Mouse (Mus musculus) gastrocnemius, postnatal 10 days (tissue): ENCODE data around the gene Mms22l. TPM values are rescaled to one million over a fixed set of nuclear protein-coding genes. Genes with fewer than 3 reads are reported as not detected.
"Not testable (repeated sequence)": the region's sequence is repeated elsewhere in the genome, so short reads cannot be mapped to it uniquely, and the experiment has no call there.

Experiments used
- DNase-seq: peaks from one replicate; pipeline ENCODE4 v3.0.0; 2021; ENCODE audit warnings: mixed read lengths
- long read RNA-seq, 2 experiments: library from polyadenylated mRNA; stranded (forward); transcript quantifications; one replicate each; pipeline ENCODE4 v2.0.0; 2021
- total RNA-seq, 2 experiments: library from RNA; stranded (reverse); gene quantifications; 2 replicates each; pipeline ENCODE4 v1.2.3; 2021

Mms22l gene
- 1 to 10 TPM; 3.0 to 4.2 TPM for total RNA-seq
- long read RNA-seq, experiment 1, partial matches to known transcripts: 0 of 3 reads
- long read RNA-seq, experiment 1, other reads (novel, unspliced or antisense): 3 of 3 reads
- long read RNA-seq, experiment 2, partial matches to known transcripts: 0 of 3 reads
- long read RNA-seq, experiment 2, other reads (novel, unspliced or antisense): 1 of 3 reads

DNA sequence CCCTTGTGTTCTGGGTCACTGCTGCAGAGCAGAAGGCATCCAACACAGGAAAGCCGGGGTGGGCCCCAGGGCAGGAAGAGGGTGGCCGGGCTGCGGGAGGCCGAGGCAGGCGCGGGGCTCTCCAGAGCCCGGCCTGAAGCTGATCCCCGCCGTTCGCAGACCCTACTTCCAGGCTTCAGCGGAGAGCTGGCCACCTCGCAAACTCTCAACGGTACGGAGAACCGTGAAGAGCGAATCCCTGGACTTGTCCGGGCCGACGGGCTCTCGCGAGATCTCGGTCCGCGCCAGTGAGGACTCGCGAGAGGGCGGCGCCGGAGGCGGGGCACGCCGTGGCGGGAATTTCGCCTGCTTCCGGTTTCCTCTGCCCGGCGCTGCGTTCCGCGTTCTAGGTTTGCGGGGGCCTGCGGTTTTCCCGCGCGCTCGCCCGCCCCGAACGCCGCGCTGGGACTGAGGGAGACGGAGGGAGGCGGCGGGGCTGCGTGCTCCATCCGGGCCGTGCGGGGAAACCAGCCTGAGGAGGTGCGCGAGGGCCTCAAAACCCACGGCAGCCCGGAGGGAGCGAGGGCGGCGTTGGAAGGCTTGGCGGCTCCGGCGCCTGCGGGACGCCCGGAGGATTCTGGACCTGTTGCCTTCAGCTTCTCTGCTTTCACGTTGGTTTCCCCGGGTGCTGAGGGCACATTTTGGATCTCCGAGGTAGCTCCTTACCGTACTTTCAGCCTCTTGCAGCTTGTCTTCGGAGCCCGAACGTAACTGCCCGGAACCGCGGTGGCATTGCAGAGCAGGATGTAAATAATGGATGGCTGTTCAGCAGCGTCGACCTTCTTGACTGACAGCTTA is at the start of gene Mms22l:
Gene Mms22l (plus strand): TSS at position 336 of the 837 bp plus-strand sequence.
- DNase-seq: peak; percentile 97

DNA sequence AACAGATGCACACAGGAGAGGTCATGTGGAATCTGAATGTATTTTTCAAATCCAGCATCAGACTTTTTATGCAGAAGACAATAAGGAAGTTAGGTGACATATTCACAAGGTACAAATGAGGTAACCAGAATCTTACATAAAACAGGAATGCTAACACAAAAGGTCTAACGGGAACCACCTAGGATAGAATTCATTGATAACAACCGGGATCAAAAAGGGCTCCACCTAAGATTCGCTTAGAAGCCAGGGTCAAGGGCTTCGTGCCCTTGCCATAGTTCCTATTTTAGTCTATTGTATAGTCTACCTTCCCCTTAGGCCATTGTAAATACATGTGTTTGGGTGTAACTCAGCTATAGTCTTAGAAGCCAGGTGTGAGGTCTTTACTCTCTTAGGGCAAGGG is 12.2 kb upstream of the Mms22l start:
- not testable (repeated sequence) for DNase-seq

DNA sequence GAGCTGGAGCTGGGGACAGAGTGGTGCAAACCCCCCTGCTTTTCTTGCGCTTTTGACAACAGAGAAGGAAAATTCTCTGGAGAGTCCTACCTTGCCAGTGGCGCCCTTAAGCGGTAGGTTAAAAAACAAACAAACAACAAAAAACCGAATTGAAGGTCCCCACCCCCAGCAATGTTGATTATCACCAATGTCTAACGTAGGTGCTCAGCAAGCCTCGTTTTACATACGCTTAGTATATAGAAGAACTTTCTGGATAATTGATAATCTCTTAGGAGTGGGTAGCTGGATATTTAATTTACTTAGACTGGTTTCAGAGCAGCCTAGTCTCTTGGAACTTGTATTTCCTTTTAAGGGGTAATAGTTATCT is 685 bp downstream of the Mms22l start:
- no peak for DNase-seq

DNA sequence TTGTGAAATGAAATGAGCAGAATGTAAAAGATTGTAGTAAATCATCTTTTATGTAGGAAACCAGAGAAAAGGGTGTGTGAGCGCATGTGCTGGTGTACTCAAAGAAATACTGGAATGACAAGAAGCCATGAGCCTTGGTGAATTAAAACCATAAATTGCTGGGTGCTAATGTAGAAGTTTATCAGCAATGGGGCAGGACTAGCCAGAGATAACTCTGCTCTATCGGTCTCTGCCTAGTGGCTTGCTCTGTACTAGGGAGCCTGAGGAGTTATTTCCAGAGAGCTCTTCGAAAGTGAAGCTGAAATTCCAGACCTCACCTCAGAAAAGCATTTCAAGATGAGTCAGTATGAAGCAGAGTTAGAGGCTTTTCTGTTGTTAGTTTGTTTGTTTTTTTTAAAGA is 12.9 kb downstream of the Mms22l start:
- no peak for DNase-seq

DNA sequence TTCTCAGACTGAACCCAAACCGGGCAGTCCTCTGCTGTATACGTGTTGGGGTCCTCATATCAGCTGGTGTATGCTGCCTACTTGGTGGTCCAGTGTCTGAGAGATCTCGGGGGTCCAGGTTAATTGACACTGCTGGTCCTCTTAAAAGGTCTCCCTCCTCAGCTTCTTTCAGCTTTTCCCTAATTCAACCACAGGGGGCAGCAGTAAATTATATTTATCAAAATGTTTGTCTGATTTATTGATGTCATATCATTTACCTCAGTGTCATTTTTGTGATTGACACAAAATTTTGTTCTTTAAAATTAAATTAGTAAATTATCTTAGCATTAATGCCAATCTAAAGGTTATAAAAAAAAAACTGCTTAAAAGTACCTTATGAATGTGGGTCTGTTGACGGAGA is 40.7 kb downstream of the Mms22l start:
- no peak for DNase-seq

DNA sequence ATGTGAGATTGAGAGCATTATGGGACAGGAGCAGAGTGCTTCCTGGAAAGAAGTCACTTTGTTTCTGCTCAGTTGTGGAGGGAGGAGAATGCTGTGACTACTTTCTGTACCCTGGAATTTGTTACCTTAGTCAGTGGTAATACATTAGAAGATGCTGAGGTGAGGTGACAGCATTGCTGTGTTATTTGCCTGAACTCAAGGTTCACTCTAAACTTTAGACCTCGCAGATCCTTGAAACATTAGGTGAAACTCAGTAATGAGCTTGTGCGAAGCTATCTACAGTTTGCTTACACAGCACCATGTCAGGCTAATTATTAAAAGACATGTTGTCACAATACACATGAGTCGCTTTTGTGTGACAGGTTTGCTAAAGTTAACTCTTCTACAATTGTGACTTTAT is 47.2 kb downstream of the Mms22l start:
- DNase-seq: no peak

DNA sequence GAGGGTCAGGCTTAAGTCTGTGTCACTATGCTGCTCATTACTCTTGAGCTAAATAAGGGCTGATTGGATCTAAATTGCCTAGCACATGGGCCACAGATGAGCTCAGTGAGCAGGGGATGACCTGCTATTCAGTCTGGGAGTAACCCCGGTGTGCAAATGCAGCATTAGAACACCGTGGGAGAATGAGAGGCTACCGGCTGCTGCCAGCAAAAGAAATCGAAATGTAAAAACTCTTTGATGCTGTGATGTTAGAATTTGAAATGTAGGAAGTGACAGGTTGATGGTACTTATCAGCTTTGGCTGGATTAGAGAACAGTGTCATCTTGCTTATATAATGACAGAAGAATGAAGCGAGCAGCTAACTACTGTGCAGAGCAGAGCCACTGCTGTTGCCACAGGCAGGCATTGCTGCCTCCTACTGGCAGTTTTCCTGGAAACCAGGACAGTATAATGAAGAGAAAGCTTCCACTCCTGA is 48.5 kb downstream of the Mms22l start:
- DNase-seq: no peak

DNA sequence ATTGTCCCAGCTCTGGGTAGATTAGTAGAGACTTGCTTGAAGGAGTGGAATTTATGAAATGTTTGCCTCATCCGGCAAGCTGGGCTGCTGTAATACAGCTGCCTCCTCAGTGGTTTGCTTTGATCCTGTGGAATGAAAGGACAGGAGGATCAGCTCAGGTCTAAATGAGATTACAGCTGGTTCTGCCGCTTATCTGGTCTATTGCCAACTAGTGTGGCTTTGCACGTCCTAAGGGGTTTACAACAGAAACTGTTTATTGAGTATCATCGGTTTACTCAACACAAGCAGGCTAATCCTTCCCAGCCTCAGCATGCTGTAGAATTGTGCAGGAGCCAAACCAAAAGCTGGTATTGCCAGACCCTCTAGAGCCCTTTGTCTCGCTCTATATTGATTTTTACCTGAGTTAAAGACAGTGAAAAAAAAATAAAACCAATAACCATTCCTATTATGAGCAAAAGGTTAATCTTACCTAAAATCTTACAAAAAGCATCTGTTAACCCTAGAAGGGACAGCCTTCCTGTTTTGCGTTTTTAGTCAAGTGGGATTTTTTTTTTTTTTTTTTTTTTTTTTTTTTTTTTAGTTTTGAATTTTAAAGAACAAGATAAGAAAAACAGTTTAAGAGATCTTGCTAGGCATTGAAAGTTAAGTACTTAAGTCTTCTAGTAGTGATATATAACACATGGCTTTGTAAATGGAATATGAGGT is 60.0 kb downstream of the Mms22l start:
- DNase-seq: no peak

DNA sequence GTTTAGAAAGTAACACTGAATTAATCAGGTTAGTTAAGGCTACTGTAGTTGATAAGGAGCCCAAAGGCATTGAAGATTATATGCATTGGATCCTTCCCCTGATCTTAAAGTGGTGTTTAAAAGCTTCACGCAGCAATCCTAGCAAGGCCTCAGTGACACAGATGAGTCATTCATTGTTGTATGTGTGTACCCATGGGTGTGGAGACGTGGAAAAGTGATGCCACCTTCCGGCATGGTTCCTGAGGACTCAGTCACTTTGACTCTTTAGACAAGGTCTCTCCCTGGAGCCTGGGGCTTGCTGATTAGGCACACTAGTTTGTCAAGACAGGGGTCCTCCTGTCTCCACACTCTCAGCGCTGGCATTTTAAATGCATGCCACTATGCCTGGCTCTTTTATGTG is 60.9 kb downstream of the Mms22l start:
- DNase-seq: no peak

DNA sequence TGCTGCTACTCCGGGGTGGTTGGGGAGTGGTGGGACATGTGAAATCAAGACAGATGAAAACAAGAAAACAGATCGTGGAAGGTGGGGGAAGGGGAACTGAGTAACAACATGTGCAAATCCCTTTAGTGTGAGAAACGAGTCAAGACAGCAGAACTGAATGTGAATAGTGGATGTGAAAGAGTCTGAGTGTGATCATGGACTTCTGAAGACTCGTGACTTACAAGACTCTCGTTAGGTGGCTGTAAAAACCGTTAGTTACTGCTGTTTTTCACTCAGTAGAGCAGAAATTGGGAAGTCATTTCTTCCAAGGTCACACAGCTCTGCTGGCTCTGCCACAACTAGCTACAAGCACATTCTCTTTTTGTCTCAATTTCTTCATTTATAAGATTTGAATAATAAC is 71.8 kb downstream of the Mms22l start:
- no peak for DNase-seq

DNA sequence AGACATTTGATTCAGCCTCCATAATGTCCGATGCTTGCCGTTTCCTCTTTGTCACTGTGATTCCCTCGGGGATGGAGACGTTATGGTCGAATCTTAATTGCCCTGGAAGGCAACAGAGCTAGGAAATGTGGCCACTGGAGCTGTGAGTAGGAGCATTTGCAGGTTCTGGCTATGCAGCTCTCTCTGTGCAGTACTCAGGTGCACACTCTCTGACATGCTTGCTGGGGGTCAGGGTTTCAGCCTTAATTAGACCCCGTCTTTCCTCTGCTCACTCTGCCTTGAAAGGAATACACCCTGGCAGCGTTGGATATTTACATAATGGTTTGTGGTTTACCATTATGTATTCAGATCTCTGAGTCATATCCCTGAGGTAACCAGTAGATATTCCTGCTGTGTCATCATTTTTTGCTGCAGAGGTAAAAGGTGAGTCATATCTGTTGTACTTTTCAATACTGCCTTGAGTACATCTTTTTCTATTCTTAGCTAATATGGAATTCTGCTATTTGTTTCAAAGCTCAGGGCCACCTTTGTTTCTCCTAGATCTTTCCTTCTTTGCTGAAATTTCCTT is 72.8 kb downstream of the Mms22l start:
- no peak for DNase-seq

DNA sequence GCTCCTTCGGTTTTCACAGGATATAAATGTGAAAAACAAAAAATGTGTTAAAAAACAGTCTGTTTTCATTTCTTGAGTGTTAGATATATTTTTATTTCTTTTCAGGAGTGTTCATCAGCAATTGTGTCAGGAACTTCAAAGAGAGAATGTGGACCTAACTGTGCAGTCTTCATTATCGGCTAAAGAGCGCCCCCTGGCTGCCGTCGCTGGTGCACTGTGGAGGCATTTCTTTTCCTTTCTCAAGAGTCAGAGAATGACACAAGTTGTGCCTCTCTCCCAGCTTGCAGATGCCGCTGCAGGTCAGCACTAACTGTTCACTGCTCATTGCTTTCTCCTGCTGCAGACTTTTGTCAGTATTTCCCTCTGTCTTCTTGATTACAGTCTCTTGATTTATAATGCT is 78.0 kb downstream of the Mms22l start:
- DNase-seq: peak; percentile 83

DNA sequence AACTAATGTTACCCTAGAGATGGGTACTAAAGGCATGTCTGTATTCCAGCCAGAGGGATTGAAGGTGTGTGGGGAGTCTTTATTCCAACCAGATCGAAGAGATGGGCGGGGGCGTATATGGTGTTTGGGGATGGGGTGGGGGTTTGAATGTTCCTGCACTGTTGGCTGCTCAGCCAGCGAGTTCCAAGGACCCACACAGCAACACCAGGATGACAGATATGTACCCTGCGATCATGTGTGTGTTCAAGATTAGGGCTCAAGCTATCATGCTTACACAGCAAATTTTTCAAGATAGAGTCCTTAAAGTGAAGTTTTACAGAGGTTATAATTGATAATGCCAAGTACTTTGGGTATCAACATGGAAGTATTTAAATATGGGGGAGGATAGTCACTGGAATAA is 81.3 kb downstream of the Mms22l start:
- DNase-seq: no peak

DNA sequence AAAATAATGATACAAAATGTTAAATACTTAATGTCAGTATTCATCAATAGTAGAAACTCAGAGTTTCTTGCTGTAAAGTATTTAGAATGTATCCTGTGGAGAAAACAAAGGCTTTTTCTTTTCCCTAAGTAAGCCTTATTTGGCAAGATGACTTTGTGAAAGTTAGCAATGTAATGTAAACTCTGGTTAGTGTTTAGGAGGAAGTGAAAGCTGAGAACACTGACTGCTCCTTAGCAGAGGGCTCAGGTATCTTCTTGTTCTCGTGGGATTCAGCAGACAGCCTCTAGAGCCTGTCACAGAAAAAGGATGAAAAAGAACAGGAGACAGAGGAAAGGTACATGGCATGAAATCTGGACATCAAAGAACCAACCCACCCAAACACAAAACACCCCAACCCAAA is 86.0 kb downstream of the Mms22l start:
- no peak for DNase-seq

DNA sequence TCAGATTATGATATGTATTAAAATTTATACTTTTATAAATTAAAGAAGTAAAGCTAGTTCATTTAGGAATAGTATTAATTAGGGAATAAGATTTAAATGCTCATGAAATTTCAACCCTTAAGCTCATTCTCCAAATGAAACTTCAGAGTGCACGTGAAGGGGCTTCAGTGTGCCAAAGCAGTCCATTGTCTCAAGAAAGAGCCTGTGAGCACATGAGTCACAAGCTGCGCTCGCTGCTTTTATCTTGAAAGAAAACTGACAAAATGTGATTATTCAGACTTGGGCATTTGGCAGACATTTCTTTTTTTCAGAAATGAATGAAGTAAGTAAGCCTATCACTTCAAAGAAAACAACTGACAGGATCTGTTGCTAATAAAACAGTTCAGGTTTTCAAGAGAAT is 87.7 kb downstream of the Mms22l start:
- no peak for DNase-seq

DNA sequence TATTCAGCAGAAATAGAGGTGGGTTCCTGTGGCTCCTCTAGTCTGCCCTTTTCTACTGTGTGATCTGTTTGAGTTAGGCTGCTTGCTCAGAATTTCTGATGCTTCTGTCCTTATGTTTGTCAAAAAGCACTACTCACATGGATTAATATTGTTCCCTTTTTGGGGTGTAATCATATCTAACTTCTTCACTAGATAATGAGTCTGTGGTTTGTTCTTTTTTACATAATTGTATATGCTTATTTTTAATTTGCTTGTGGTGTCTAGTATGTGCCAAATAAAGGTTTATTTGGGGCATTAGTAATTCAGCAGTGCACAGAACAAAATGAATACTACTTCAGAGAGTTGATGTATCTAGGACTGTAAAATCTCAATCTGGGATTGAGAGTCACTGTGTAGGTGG is 98.6 kb downstream of the Mms22l start:
- no peak for DNase-seq

DNA sequence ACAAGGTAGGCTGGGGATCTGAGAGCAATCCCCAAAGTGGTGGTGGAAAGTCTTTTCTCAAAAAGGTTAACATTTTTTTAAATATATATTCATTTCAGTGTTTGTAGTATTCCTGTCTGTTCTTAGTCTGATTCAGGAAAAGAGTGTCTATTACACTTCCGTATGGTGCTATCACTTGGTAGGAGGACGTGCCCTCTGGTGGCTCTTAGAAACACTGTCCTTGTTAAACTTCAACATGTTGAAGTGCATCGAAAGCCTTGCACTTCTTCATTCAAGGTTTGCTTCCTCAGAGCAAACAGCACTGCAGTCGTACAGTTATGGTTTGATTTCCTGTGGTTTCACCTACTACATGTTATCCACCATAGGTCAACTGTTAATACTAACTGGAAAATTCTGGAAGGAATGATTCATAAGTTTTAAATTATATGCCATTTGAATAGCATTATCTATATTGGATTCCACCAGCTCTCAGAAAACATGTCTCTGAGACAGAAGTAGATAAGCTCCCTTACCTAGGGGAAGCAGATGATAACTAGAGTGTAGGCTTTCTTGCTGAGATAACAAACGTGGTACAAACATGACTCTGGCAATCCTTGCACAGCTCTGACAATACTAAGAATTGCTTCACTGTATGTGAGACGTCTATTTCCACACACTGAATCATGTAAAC is 100.8 kb downstream of the Mms22l start:
- DNase-seq: no peak

DNA sequence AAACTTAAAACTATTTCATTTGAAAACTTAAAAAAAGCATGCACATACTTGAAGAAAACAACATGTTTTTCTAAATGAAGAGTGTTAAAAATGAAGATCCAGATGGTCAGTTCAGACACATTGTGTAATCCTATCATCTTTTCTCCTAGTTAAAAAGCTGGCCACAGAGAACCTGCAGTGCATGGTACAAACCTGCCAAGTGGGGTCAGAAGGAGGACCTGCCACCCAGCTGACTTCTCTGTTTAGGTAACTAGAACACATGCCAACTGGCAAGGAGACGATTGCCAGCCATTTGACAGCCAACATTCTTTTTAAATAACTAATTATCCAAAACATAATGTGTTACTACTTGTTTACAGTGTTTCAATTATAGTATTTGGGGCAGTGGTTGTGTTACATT is 102.4 kb downstream of the Mms22l start:
- no peak for DNase-seq

DNA sequence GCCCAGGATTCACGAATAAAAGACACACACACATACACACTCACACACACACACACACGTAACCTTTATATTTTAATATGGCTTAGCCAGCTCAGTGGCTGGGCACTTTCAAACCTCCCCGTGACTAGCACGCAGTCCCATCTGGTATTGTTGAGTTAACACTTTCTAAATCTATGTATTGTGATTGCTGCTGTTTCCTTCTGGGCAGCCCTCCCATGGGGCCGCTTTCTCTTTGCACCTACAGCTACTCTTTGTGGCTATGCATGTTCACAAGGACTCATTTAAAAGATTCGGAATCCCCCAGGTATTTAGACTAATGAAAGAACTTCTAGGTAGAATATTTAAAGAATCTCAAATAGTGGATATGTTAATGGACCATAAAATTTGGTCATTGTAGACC is 105.5 kb downstream of the Mms22l start:
- no peak for DNase-seq

DNA sequence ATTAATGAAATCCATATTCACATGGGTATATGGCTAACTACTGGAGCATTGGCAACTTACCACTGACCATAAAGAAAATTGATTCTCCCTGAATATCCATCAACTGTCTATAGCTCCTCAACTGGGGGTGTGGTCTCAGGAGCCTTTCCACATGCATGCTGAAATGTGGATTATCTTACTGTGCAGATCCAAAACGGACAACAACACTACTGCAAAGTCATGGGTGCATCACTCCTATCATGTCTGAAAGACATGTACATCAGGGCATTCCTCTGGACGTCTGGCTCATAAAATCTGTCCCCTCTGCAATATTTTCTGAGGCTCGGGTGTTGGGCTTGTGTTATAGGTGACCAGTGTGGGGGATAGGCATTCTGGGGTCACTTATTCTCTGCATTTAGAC is 112.8 kb downstream of the Mms22l start:
- DNase-seq: no peak

DNA sequence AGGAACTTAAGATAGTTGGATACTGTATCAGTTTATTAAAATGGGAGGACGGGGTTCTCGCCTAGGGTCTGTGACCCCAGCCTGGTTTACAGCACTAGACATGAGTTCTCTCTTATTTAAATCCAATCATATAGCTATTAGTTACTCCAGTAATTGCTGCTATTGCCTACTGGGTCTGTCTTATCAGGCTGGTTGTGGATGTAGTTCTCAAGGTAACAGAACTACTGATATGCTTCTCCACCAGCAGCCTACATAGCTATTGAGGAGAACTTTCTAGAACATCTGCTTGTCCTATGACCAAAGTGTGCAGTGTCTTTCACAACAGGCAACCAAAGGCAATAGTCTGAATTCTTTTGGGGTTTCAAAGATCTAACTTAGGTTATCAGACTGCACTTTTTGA is 113.3 kb downstream of the Mms22l start:
- DNase-seq: no peak

DNA sequence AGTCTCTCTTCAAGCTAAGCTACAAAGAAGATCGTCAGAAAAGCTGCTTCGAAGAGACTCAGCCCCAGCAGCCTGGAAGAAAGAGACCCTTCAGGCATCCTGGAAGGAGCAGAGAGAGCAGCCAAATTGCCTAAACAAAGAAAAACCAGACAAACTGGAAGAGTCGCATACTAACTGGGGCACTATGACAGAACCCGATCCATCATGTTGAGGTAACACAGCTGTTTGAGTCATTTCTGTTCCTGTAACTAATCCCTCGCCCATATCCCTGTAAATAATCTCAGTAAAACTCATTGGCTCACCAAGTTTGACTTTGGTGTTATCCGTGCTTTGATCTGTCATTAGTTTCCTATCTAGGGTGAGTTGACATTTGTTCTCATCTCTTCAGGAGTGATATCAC is 123.8 kb downstream of the Mms22l start:
- no peak for DNase-seq

DNA sequence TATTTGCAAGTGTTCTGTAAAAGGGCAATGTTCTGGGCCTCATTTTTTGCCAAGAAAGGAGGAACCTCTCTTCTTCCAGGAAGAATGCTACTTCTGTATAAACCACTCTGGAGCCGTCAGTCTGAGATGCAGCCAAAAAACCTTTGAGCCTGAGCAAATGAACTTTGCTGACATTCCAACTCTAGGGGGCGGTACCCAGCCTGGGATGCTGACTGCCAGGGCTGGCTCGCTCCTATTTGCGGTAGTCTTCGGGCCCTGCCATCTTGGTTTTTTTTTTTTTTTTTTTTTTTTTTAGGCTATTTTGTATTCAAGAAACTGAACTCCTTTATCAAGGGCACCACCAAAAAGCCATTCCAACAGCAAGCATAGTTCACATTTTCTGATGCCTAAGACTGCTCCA is 124.2 kb downstream of the Mms22l start:
- DNase-seq: no peak
